Mouse (Mus musculus): ENCODE data around the gene Il33.
"Not testable (repeated sequence)": the region's sequence is repeated elsewhere in the genome, so short reads cannot be mapped to it uniquely, and the experiment has no call there.

The Il33 gene

DNA sequence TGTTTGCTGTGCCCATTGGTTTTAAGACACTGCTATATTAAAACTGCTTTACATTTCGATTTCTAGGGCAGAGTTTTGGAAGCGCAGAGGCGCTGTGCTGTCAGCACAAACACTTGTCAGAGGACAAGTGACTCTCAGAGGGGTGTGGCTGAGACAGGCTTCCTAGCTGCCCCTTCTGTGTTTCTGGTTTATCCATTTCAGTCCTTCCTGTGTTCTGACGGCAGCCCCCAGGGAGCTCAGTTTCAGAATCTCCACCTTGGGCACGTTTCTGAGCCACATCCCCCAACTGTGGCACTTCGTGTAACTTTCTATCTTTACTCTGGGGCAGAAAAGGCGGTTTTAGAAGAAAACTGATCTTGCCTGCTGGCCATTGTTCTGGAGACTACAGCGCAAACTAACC is 12.5 kb downstream of the Il33 start:
- DNase-seq (ENCODE audit: low spot score in 2 of 2): no peak

DNA sequence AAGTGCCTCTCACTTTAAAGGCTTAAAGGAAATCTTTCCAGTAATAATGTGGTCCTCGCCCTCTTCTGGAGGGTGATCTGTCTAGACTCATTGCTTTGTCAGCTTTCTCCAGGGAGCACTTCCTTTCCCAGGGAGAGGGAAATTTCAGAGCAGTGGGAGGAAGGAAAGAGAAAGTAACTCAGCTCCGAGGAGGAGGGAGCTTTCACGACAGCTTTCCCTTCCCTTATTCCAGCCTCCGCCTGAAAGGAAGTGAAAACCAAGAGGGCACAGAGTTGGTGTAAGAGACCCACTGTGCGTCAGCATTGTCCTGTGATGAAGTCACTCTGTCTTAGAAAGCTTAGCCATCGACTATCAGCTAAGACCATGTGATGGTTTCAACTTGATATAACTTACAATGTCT is 15.3 kb downstream of the Il33 start:
- DNase-seq (ENCODE audit: low spot score in 2 of 2): no peak

DNA sequence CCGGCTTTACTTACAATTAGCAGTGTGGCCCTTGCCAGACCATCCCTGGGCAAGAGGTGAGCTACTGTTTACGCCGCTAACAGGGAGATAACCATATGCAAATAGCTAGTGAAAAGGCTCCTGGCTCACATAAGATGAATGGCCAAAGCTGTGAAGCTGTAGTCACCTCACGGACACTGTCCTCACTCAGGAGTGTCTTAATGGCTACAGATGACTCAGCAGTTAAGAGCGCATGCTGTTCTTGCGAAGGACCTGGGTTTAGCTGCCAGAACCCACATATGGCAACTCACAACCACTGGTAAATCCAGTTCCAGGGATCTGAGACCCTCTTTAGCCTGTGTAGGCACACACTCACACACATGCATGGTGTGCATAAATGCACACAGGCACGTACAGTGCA is 16.3 kb downstream of the Il33 start:
- DNase-seq (ENCODE audit: low spot score in 2 of 2): no peak

GRCm38 (mm10) chr19:29942358-29942757 is 17.4 kb downstream of the Il33 start:
- no peak for DNase-seq (ENCODE audit: low spot score in 2 of 2)

DNA sequence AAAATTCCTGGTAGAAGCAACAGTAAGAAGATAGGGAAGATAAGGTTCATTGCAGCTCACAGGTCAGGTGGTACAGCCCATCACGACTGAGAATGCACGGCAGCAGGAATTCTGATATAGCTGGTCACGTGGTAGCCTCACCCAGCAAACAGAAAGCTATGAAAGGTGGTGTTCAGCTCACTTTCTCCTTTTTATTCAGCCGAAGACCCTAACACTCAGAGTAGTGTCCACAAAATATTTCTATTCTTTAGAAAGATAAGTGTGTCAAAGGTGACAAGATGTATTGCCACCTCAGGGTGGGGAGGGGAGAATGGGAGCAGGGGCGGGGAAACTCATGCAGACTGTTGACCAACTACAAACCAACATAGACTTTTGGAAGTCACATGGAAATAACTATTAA is 19.5 kb downstream of the Il33 start:
- DNase-seq (ENCODE audit: low spot score in 2 of 2): no peak

- not testable (repeated sequence) for DNase-seq (ENCODE audit: low spot score in 2 of 2)
Observed at GRCm38 (mm10) chr19:29944935-29945334, 20.0 kb downstream of the Il33 start.

DNA sequence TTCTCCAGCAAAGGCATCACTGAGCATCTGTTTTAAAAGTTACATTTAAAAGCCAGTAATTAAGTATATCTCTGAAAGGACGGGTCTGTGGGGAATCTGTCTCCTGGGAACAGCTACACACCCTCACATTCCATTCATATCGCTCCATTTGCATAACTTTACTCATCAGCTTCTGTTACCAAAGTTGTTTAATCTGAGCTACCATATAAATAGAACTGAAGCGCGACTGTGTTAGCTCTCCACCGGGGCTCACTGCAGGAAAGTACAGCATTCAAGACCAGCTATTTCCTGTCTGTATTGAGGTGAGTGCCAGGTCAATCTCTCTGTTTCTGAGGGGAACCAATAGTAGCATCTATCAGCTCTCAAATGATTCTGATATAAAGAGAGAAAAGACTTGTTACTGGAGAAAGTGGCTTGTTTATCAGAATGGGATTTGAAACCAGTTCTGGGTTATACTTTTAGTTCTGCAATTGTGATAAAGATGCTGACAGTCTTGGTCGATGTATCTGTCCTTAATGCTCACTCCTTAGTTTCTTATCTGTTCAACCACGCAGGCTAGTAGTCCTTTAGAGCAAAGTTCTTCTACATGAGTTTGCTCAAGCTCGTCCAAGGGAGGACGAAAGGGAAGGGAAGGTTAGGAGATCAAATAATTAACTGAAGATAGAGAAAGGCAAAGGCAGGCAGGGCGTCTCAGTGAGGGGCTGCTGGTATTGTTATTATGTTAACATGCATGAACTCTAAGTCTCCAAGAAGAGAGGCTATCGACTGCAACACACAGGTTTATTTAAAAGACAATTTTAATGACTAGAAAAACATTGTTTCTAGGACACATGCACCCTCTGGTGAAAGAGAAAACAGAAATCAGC is 20.9 kb downstream of the Il33 start:
- no peak for DNase-seq (ENCODE audit: low spot score in 2 of 2)

- no peak for DNase-seq (ENCODE audit: low spot score in 2 of 2)
Observed at GRCm38 (mm10) chr19:29946423-29946716, 21.5 kb downstream of the Il33 start.

- DNase-seq (ENCODE audit: low spot score in 2 of 2): no peak
Observed at GRCm38 (mm10) chr19:29947056-29947455, 22.1 kb downstream of the Il33 start.

DNA sequence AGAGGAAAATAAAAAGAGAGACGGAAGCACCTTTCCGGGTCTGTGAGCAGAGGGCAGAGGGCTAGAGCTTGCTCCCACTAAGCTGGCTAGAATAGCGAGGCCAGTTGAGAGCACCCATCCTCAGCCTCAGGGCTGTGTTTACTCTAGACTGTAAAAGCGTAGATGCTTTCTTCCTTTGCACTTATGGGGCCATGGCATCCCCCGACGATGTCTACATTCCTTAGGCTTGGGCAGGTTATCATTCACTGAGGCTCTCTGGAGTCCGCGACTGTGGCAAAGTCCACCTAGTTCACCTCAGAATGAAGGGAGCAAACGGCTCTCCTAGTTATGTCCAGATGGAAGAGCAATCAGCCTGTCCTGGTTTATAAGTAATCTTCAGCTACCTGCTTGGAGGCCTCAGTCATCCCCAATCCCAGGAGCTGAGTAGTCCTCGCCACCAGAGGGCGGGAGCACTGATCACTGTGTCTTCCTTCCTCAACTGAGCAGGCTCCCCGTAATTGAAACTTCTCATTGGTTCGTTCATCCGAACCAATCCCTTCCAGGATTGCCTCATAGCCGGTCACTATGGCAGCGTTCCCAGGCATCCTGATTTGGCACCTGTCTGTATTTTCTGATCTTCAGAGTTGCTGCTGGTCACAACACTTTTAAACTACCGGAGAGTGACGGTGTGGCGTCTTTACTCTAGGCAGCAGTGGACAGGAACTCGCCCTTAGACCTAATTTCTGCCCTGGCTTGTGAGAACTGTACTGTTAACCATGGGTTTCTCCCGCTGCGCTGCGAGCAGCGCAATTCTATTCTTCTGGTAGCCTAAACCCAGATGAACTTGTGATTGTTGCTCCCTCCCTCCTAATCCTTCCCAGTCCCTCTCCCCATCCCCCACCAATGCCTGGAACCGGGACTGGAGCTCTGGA is 23.2 kb downstream of the Il33 start:
- DNase-seq (ENCODE audit: low spot score in 2 of 2): peak; percentile 39 to 78

- no peak for DNase-seq (ENCODE audit: low spot score in 2 of 2)
Observed at GRCm38 (mm10) chr19:29952538-29952937, 27.6 kb downstream of the Il33 start.

GRCm38 (mm10) chr19:29953833-29954232 is 28.9 kb downstream of the Il33 start:
- no peak for DNase-seq (ENCODE audit: low spot score in 2 of 2)

DNA sequence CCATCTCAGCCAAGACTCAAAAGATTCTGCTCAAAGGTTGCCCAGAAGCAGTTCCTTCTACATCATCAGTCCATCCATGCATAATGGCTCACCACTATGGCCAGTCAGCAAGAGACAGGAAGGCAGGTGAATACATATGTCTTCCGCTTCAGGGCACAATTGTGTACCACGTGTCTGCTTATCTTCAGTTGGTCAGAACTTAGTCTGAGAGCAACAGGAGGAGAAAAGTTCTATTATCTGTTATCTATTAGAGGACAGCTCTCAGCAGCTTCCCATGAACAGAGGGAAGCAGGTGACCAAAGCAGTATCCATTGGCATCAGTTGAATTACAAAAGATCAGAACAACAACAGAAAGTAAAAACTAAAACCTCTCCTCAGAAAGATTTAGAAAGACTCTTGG is 30.5 kb downstream of the Il33 start:
- DNase-seq (ENCODE audit: low spot score in 2 of 2): no peak

GRCm38 (mm10) chr19:29960906-29961305 is 36.0 kb downstream of the Il33 start:
- no peak for DNase-seq (ENCODE audit: low spot score in 2 of 2)

DNA sequence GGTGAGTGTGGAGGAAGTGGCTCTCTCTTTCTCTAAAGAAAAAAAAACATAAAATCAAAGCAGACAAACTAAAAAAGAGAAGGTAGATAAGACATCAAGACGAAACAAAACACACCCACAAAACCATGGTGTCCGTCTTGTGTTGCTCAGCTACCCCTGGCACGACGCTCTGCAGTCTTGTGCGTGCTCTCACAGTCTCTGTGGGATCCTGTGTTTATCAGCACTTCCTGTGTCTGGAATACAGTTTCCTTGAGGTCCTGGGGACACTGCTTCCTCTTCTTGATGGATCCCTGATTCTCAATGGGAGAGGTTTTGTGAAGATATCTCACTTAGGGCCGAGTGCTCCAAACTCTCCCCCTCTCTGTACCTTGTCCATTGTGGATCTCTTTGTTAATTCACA is 36.9 kb downstream of the Il33 start:
- no peak for DNase-seq (ENCODE audit: low spot score in 2 of 2)

- DNase-seq (ENCODE audit: low spot score in 2 of 2): no peak
Observed at GRCm38 (mm10) chr19:29963598-29964092, 38.7 kb downstream of the Il33 start.

GRCm38 (mm10) chr19:29967960-29968359 is 43.0 kb downstream of the Il33 start:
- no peak for DNase-seq (ENCODE audit: low spot score in 2 of 2)

GRCm38 (mm10) chr19:29973396-29973795 is 48.5 kb downstream of the Il33 start:
- DNase-seq (ENCODE audit: low spot score in 2 of 2): no peak

DNA sequence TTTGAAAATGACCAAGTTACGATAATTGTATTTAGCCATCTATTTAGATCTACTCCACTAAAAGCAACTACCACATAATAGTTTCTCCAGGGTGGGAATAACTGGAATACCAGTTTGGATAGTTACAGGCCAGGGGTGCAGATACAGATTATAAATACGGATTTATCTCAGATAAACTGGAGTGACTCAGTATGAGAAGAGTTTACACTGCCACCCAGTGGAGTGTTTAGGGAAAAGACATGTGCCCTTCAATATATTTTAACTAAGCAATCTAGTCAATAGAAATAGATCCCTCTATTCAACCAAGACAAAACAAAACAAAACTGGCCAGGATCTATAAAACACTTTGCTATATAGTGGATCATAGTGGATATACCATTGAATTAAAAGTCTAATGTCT is 53.9 kb downstream of the Il33 start:
- DNase-seq (ENCODE audit: low spot score in 2 of 2): peak in 1 of 2 experiments; percentile 11

- no peak for DNase-seq (ENCODE audit: low spot score in 2 of 2)
Observed at GRCm38 (mm10) chr19:29979452-29980089, 54.7 kb downstream of the Il33 start.

- DNase-seq (ENCODE audit: low spot score in 2 of 2): no peak
Observed at GRCm38 (mm10) chr19:29984208-29985005, 59.5 kb downstream of the Il33 start.
